Mouse (Mus musculus) intestine, embryonic 14.5 days (tissue): ENCODE data around the gene Ech1. TPM values are rescaled to one million over a fixed set of nuclear protein-coding genes. Genes with fewer than 3 reads are reported as not detected.

Source experiments
- ATAC-seq: fragments of 200-750 bp; cut with Nextera tagmentation; replicated peaks from 2 replicates; pipeline ENCODE4 v1.8.0; 2017; ENCODE audit warnings: low read depth, moderate number of reproducible peaks, moderate TSS enrichment, moderate library complexity; ENCODE audit not compliant: low FRiP score, low TSS enrichment
- DNase-seq: peaks from one replicate; pipeline ENCODE4 v3.0.0-alpha.2; 2018; ENCODE audit warnings: low spot score
- H3K27ac ChIP-seq: fragments of 300-500 bp; sonication (generic); 2 replicates; pipeline ENCODE4 v1.5.1; 2014; ENCODE audit warnings: low read depth, mild to moderate bottlenecking, control low read depth
- H3K27me3 ChIP-seq: fragments of 300-500 bp; sonication (generic); replicated peaks from 2 replicates; pipeline ENCODE4 v1.6.1; 2014; ENCODE audit warnings: low read length, control low read depth; ENCODE audit not compliant: control insufficient read depth, insufficient read depth
- H3K36me3 ChIP-seq: fragments of 300-500 bp; sonication (generic); 2 replicates; pipeline ENCODE4 v1.6.1; 2014; ENCODE audit warnings: low read length, control low read depth; ENCODE audit not compliant: control insufficient read depth, insufficient read depth
- H3K4me1 ChIP-seq: fragments of 300-500 bp; sonication (generic); replicated peaks from 2 replicates; pipeline ENCODE4 v1.6.1; 2014; ENCODE audit warnings: low read length, control low read depth, mixed read lengths; ENCODE audit not compliant: control insufficient read depth, insufficient read depth
- H3K4me2 ChIP-seq: fragments of 300-500 bp; sonication (generic); 2 replicates; pipeline ENCODE4 v1.6.1; 2014; ENCODE audit warnings: low read length
- H3K4me3 ChIP-seq: fragments of 300-500 bp; sonication (generic); 2 replicates; pipeline ENCODE4 v1.5.1; 2014; ENCODE audit warnings: low read depth, low read length, control low read depth, mixed read lengths
- H3K9ac ChIP-seq: fragments of 300-500 bp; sonication (generic); 2 replicates; pipeline ENCODE4 v1.6.1; 2014; ENCODE audit warnings: mild to moderate bottlenecking, low read length
- H3K9me3 ChIP-seq: fragments of 300-500 bp; sonication (generic); 2 replicates; pipeline ENCODE4 v1.6.1; 2016; ENCODE audit warnings: low read length, control low read depth; ENCODE audit not compliant: control insufficient read depth
- WGBS: fragments of 180-500 bp; shearing (Covaris S2); extraction: QIAGEN DNeasy Blood & Tissue Kit; methylation state at CpG from one replicate; pipeline ENCODE4 v1.1.7; 2014; 5-methylcytosine and 5-hydroxymethylcytosine counted together
- polyA plus RNA-seq: library from polyadenylated mRNA; unstranded; fragments of >200 nt; fragmentation: Nextera tagmentation; extraction: Ambion mirVana; gene quantifications from 2 replicates; pipeline ENCODE4 v1.2.1, GENCODE M21; 2014

Gene Ech1
- polyA plus RNA-seq, 1 experiment from 2014 or later: 188 TPM

DNA sequence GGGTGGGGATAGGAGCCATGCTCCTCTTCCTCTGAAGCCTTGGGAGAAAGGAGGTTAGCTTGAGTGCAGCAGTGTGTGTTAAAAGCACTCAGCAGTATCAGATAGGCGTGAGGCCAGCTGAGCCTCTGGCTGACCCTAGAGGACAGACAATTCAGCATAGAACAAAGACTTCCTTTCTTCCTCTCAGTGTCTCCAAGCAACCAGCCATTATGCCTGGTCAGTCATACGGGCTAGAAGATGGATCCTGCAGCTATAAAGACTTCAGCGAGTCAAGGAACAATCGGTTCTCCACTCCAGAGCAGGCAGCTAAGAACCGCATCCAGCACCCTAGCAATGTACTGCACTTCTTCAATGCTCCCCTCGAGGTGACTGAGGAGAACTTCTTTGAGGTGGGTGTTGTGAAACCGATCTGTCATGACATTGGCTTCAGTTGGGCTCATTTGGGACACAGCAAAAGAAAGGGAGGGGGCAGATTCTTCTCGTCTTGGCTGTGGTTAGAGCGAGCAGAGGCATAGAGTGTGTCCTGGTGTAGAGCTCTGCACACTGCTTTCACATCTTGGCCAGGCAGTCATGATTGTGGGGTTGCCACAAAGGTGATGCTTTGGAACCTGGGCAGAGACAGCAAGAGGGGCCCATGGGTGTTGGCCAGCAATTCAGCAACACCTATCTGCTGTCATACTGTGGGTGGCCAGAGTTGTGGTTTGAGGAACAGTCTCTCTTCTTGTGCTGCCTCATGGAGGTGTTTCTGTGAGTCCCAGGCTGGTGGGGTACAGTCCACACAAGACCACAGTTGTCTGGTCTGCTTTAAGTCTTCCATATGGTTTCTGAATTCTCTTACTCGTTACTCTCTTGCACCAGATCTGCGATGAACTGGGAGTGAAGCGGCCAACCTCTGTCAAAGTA lies 4.4 kb upstream of the Ech1 start:
- H3K4me3 ChIP-seq: no peak overlapping the region
- H3K4me2 ChIP-seq: no peak overlapping the region
- no peak for ATAC-seq
- H3K9ac ChIP-seq: no peak overlapping the region
- no peak overlapping the region for H3K27ac ChIP-seq
- H3K27me3 ChIP-seq: no peaks in the 10 kb centered on the region
- H3K4me1 ChIP-seq: peaks cover 12% of the 10 kb centered on the region
- H3K36me3 ChIP-seq: peaks cover 68% of the 10 kb centered on the region
- H3K9me3 ChIP-seq: no peaks in the 10 kb centered on the region
- 78% methylated on average over 12 of the region's 12 CpGs for WGBS
- DNase-seq: no peak

DNA sequence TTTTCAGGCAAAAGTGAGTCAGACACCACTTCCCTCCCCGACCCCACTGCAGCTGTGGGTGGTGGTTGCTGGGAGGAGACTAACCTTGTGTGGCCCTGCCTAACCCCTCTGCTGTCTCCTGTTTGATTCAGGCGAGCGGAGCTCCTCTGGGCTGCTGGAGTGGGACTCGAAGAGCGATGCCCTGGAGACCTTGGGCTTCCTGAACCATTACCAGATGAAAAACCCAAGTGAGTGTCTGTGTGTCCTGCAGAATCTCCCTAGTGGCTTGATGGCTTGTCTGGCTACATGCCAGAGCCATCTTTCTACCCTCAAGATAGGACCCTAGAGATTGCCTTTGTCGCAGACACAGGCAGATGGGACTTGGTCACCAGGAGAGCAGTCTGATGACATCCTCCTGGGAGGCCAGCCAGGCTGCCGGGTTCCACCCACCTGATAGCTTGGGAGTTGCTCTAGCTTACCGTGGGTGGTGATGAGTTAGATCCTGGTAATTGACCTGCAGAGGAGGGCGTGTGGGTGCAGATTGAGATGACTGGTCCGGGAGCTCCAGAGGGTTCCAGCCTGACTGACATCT lies 3.7 kb upstream of the Ech1 start:
- ATAC-seq: no peak
- H3K4me3 ChIP-seq: no peak overlapping the region
- no peak overlapping the region for H3K27ac ChIP-seq
- WGBS: 71% methylated on average over 10 of the region's 10 CpGs
- DNase-seq: no peak
- H3K9ac ChIP-seq: no peak overlapping the region
- no peaks in the 10 kb centered on the region for H3K9me3 ChIP-seq
- H3K4me2 ChIP-seq: no peak overlapping the region
- H3K36me3 ChIP-seq: peaks cover 61% of the 10 kb centered on the region
- peaks cover 14% of the 10 kb centered on the region for H3K4me1 ChIP-seq
- no peaks in the 10 kb centered on the region for H3K27me3 ChIP-seq

DNA sequence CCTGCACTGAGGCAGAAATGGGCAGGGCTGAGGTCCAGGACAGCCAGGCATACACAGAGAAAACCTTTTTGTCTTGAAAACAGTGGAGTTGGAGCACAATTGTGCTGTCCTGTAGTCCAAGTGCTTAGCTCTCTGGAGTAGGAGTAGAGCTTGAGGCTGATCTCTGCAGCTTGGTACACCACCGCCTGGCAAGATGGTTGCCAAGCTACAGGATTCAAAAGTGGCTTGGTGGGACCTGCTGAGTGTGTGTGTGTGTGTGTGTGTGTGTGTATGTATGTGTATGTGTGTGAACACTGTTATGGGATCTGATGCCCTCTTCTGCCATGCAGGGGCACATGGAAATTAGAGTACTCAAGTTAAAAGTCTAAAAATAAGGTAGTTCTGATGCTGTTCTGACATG lies 2.5 kb upstream of the Ech1 start:
- Histone ChIP-seq H3K36me3 (peaks cover 49% of the 10 kb centered on the region), H3K27me3 (no peaks in the 10 kb centered on the region), H3K4me1 (peaks cover 16% of the 10 kb centered on the region), H3K27ac (no peak overlapping the region), H3K4me2 (no peak overlapping the region), H3K9ac (no peak overlapping the region), H3K4me3 (no peak overlapping the region), H3K9me3 (no peaks in the 10 kb centered on the region)
- ATAC-seq: no peak
- whole genome bisulfite sequencing: 71% methylated on average over 1 of the region's 1 CpGs
- no peak for DNase-seq

DNA sequence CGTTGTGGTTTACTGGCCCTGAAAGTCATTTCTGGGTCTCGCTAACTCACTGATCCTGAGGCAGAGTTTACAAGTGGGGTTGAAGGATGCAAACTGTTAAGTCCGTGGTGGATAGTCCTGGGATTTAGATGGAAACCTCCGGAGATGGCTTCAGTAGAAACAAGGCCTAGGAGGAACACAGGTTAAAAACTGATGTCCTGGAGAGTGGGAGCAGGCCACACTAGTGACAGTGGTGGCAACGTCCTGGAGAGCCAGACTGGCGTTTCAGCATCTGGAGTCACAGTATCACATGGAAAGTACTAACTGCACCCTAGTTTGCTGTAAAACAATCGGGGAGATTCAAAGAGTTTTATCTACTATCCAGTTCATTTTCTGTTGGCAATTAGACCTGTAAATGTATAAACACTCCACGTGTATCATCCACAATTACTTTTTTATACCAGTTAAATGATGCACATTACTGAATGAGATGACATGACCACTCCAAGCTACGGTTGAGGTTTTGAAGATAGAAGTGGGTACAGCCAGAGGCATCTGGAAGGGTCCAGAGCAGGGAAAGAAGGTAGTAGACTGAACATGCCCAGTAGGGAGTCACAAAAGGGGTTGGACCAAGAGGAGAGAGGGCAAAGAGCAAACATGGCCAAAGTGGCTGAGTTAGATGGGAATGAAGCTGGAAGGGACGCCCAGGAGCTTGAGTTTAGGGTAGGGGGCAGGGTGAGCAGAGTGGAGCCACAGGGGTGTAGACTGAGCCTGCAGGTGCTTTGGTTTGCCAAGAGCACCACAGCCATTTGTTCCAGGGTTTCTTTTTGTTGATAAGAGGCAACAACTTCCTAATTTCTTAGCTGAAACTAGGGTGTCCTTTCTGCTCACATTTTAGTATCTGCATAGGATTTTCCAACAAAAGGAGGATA lies 1.8 kb upstream of the Ech1 start:
- Histone ChIP-seq H3K36me3 (peaks cover 42% of the 10 kb centered on the region), H3K4me1 (peaks cover 18% of the 10 kb centered on the region), H3K27ac (peak overlapping the region; percentile 83; the same call in 1 of the 2 replicates), H3K9ac (no peak overlapping the region), H3K9me3 (no peaks in the 10 kb centered on the region), H3K27me3 (no peaks in the 10 kb centered on the region), H3K4me3 (no peak overlapping the region), H3K4me2 (no peak overlapping the region)
- WGBS: 51% methylated on average over 10 of the region's 10 CpGs
- ATAC-seq: no peak
- DNase-seq: no peak

DNA sequence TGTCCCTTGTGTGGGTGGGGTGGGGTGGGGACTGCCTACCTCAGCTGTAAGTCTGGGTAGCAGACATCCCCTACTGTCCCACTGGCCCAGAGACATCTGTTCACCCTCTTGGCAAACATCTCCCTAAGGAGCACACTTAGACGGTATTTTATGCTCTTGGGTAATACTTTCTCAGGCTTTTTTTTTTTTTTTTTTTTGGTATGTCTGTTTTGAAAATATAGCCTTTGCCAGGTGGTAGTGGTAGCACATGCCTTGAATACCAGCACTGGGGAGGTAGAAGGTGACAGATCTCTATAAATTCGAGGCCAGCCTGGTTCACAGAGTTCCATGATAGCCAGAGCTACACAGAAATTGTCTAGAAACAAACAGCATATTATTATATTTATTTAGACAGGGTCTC lies 1.1 kb upstream of the Ech1 start:
- H3K4me1 ChIP-seq: peaks cover 18% of the 10 kb centered on the region

GRCm38 (mm10) chr7:28825686-28826401 lies 827 bp downstream of the Ech1 start:
- H3K36me3 ChIP-seq: peaks cover 30% of the 10 kb centered on the region
- H3K9me3 ChIP-seq: no peaks in the 10 kb centered on the region
- peak overlapping the region; percentile 83 for H3K27ac ChIP-seq
- H3K4me1 ChIP-seq: peaks cover 14% of the 10 kb centered on the region; the same call in 1 of the 2 replicates
- 51% methylated on average over 11 of the region's 11 CpGs for WGBS
- H3K27me3 ChIP-seq: no peaks in the 10 kb centered on the region
- H3K4me2 ChIP-seq: peak overlapping the region; percentile 71
- ATAC-seq (no peak), DNase-seq (peak; percentile 65)
- H3K9ac ChIP-seq: peak overlapping the region; percentile 74
- H3K4me3 ChIP-seq: peak overlapping the region; percentile 57

More for the DNA sequence above, 1.1 kb upstream of the Ech1 start:
- DNase-seq (no peak), ATAC-seq (no peak)
- WGBS: 58% methylated on average over 2 of the region's 2 CpGs
- Histone ChIP-seq H3K9ac (no peak overlapping the region), H3K36me3 (peaks cover 36% of the 10 kb centered on the region), H3K4me3 (no peak overlapping the region), H3K4me2 (no peak overlapping the region), H3K9me3 (no peaks in the 10 kb centered on the region), H3K27me3 (no peaks in the 10 kb centered on the region), H3K27ac (peak overlapping the region; percentile 83)

GRCm38 (mm10) chr7:28826402-28826772 lies 1.4 kb downstream of the Ech1 start:
- no peak overlapping the region; the same call in 1 of the 2 replicates for H3K9ac ChIP-seq
- peak; percentile 47 for DNase-seq

DNA sequence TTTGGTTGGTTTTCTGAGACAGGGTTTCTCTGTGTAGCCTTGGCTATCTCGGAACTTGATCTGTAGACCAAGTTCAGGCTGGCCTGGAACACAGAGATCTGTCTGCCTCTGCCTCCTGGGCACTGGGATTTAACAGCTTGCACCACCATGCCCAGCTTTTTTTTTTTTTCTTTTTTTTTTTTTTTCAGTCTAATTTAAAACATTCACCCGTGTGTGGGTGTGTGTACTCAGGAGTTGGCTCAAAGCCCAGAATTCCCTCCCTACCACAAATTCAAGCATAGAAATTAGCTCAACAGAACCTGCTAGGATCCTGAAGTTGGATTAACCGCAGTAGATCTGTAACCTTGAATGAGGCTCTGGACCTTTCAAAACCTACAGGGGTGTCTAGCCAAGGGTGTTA lies 2.3 kb downstream of the Ech1 start:
- Histone ChIP-seq H3K4me1 (peaks cover 14% of the 10 kb centered on the region; the same call in 1 of the 2 replicates), H3K27ac (no peak overlapping the region), H3K36me3 (peaks cover 15% of the 10 kb centered on the region), H3K9me3 (no peaks in the 10 kb centered on the region), H3K27me3 (no peaks in the 10 kb centered on the region), H3K9ac (no peak overlapping the region), H3K4me2 (no peak overlapping the region), H3K4me3 (no peak overlapping the region)
- ATAC-seq: no peak
- 46% methylated on average over 3 of the region's 3 CpGs for WGBS
- no peak for DNase-seq

More at GRCm38 (mm10) chr7:28826402-28826772, 1.4 kb downstream of the Ech1 start:
- Histone ChIP-seq H3K4me1 (peaks cover 14% of the 10 kb centered on the region; the same call in 1 of the 2 replicates), H3K4me3 (no peak overlapping the region), H3K9me3 (no peaks in the 10 kb centered on the region), H3K27me3 (no peaks in the 10 kb centered on the region), H3K4me2 (peak overlapping the region; percentile 71; the same call in 1 of the 2 replicates), H3K36me3 (peaks cover 25% of the 10 kb centered on the region), H3K27ac (peak overlapping the region; percentile 83)
- WGBS: 95% methylated on average over 7 of the region's 7 CpGs
- no peak for ATAC-seq
